Mouse (Mus musculus) v-Abl transformed pro-B cells (cell line): ENCODE results near the gene Zfp597.
"Not testable (repeated sequence)": the region's sequence is repeated elsewhere in the genome, so short reads cannot be mapped to it uniquely, and the experiment has no call there.

Experiments used
- in situ Hi-C, 2 experiments: fragments of 400-800 bp; cut with MboI; formaldehyde crosslinking; loops; one replicate each; pipeline ENCODE4 v1.15.1; 2025; ENCODE audit not compliant: unreplicated experiment in 2 of 2

Gene Zfp597

GRCm38 (mm10) chr16:3871815-3872214 is 12.5 kb downstream of the Zfp597 start:
- in situ Hi-C loops: no loop called here

GRCm38 (mm10) chr16:3859254-3859653 is 25.1 kb downstream of the Zfp597 start:
- in situ Hi-C loops: no loop called here

GRCm38 (mm10) chr16:3855776-3856175 is 28.6 kb downstream of the Zfp597 start:
- in situ Hi-C loops: no loop called here

GRCm38 (mm10) chr16:3854437-3855182 is 29.8 kb downstream of the Zfp597 start:
- in situ Hi-C loops: loop anchor here in 1 of 2 experiments (5.0 kb wide), 1 partner anchor 48 kb away; no protein-coding TSS in a partner anchor

GRCm38 (mm10) chr16:3852586-3852985 is 31.8 kb downstream of the Zfp597 start:
- in situ Hi-C loops: loop anchor here in 1 of 2 experiments (5.0 kb wide), 1 partner anchor 50 kb away; no protein-coding TSS in a partner anchor

GRCm38 (mm10) chr16:3851301-3851700 is 33.1 kb downstream of the Zfp597 start:
- in situ Hi-C loops: loop anchor here in 1 of 2 experiments (5.0 kb wide), 1 partner anchor 51 kb away; no protein-coding TSS in a partner anchor

- in situ Hi-C loops: loop anchor here (10.0 kb wide), 3 partner anchors 104 to 366 kb away; partner anchors contain the start of genes Crebbp (in 1 of the 2) and Zfp263 (in 1 of the 2)
These were observed 35.9 kb downstream of the Zfp597 start for GRCm38 (mm10) chr16:3848416-3848815.

- in situ Hi-C loops: loop anchor here (10.0 kb wide), 3 partner anchors 103 to 367 kb away; partner anchors contain the start of genes Crebbp (in 1 of the 2) and Zfp263 (in 1 of the 2)
These were observed 36.5 kb downstream of the Zfp597 start for GRCm38 (mm10) chr16:3847871-3848270.

- in situ Hi-C loops: loop anchor here (10.0 kb wide), 3 partner anchors 102 to 368 kb away; partner anchors contain the start of genes Crebbp (in 1 of the 2) and Zfp263 (in 1 of the 2)
These were observed 37.4 kb downstream of the Zfp597 start, which contains the start of gene Zfp174 for GRCm38 (mm10) chr16:3846711-3847518. Zfp174 (plus strand) TSS chr16:3847268.

- in situ Hi-C loops: loop anchor here (5.0 to 10.0 kb wide), 4 partner anchors 99 to 371 kb away; partner anchors contain the start of genes Crebbp (in 2 of the 2) and Zfp263 (in 1 of the 2)
These were observed 40.6 kb downstream of the Zfp597 start for GRCm38 (mm10) chr16:3843796-3844195.

- in situ Hi-C loops: loop anchor here (5.0 to 10.0 kb wide), 4 partner anchors 98 to 372 kb away; partner anchors contain the start of genes Crebbp (in 2 of the 2) and Zfp263 (in 1 of the 2)
These were observed 41.4 kb downstream of the Zfp597 start for GRCm38 (mm10) chr16:3842989-3843388.

GRCm38 (mm10) chr16:3839157-3839885 is 45.0 kb downstream of the Zfp597 start:
- in situ Hi-C loops: loop anchor here (5.0 kb wide), 3 partner anchors 163 to 453 kb away; partner anchors contain the start of gene Slx4 (in 2 of the 2)

- in situ Hi-C loops: loop anchor here (5.0 kb wide), 3 partner anchors 167 to 457 kb away; partner anchors contain the start of gene Slx4 (in 2 of the 2)
These were observed 48.9 kb downstream of the Zfp597 start for GRCm38 (mm10) chr16:3835461-3835860.

GRCm38 (mm10) chr16:3830588-3831109 is 53.7 kb downstream of the Zfp597 start, which contains the start of gene Olfr15:
Olfr15 (plus strand) TSS chr16:3830878.
- in situ Hi-C loops: no loop called here

- in situ Hi-C loops: no loop called here
These were observed 54.6 kb downstream of the Zfp597 start for GRCm38 (mm10) chr16:3829727-3830126.

- in situ Hi-C loops: no loop called here
These were observed 56.3 kb downstream of the Zfp597 start for GRCm38 (mm10) chr16:3828021-3828420.

- in situ Hi-C loops: no loop called here
These were observed 64.2 kb downstream of the Zfp597 start for GRCm38 (mm10) chr16:3820202-3820601.

GRCm38 (mm10) chr16:3814667-3815066 is 69.7 kb downstream of the Zfp597 start:
- in situ Hi-C loops: not testable (repeated sequence)
